Mouse (Mus musculus) stomach, postnatal 0 days (tissue): ENCODE results near the gene Slc35f5. TPM values are rescaled to one million over a fixed set of nuclear protein-coding genes. Genes with fewer than 3 reads are reported as not detected.
"Not testable (repeated sequence)": the region's sequence is repeated elsewhere in the genome, so short reads cannot be mapped to it uniquely, and the experiment has no call there.

Experiments used
- ATAC-seq: fragments of 200-750 bp; cut with Nextera tagmentation; 2 replicates; pipeline ENCODE4 v1.8.0; 2017; ENCODE audit not compliant: low FRiP score, low TSS enrichment
- DNase-seq: peaks from one replicate; pipeline ENCODE4 v3.0.0-alpha.2; 2016; ENCODE audit warnings: low spot score
- H3K27ac ChIP-seq: fragments of 300-500 bp; sonication (generic); replicated peaks from 2 replicates; pipeline ENCODE4 v1.5.1; 2014; ENCODE audit warnings: mild to moderate bottlenecking, control low read depth
- H3K27me3 ChIP-seq: fragments of 300-500 bp; sonication (generic); 2 replicates; pipeline ENCODE4 v1.6.1; 2014; ENCODE audit warnings: low read length; ENCODE audit not compliant: control insufficient read depth, insufficient read depth
- H3K36me3 ChIP-seq: fragments of 300-500 bp; sonication (generic); 2 replicates; pipeline ENCODE4 v1.6.1; 2014; ENCODE audit warnings: low read length, mixed read lengths; ENCODE audit not compliant: control insufficient read depth, insufficient read depth
- H3K4me1 ChIP-seq: fragments of 300-500 bp; sonication (generic); replicated peaks from 2 replicates; pipeline ENCODE4 v1.6.1; 2014; ENCODE audit warnings: antibody characterized with exemption; ENCODE audit not compliant: control insufficient read depth, insufficient read depth
- H3K4me2 ChIP-seq: fragments of 300-500 bp; sonication (generic); replicated peaks from 2 replicates; pipeline ENCODE4 v1.6.1; 2014; ENCODE audit warnings: low read depth, mild to moderate bottlenecking, control low read depth, moderate library complexity
- H3K4me3 ChIP-seq: fragments of 300-500 bp; sonication (generic); 2 replicates; pipeline ENCODE4 v1.5.1; 2014; ENCODE audit warnings: low read depth, low read length, control low read depth
- H3K9ac ChIP-seq: fragments of 300-500 bp; sonication (generic); 2 replicates; pipeline ENCODE4 v1.6.1; 2014; ENCODE audit warnings: mild to moderate bottlenecking, low read length, control low read depth, mixed read lengths
- H3K9me3 ChIP-seq: fragments of 300-500 bp; sonication (generic); 2 replicates; pipeline ENCODE4 v1.6.1; 2016; ENCODE audit warnings: low read length; ENCODE audit not compliant: control insufficient read depth
- CTCF ChIP-seq: IDR thresholded peaks from 2 replicates; pipeline ENCODE4 v1.5.1; 2016; ENCODE audit warnings: antibody characterized with exemption, low read depth, mild to moderate bottlenecking, moderate library complexity
- EP300 ChIP-seq: optimal IDR thresholded peaks from 2 replicates; pipeline ENCODE3; 2016; ENCODE audit warnings: antibody characterized with exemption
- WGBS: fragments of 180-500 bp; shearing (Covaris S2); extraction: QIAGEN DNeasy Blood & Tissue Kit; methylation state at CpG from one replicate; pipeline ENCODE4 v1.1.7; 2014; 5-methylcytosine and 5-hydroxymethylcytosine counted together
- polyA plus RNA-seq: library from polyadenylated mRNA; unstranded; fragments of >200 nt; fragmentation: Nextera tagmentation; extraction: Ambion mirVana; gene quantifications from 2 replicates; pipeline ENCODE4 v1.2.1, GENCODE M21; 2015

The Slc35f5 gene
- polyA plus RNA-seq, 1 experiment from 2014 or later, result 66.4 TPM

GRCm38 (mm10) chr1:125526666-125527004 lies 33.8 kb upstream of the Slc35f5 start:
- Histone ChIP-seq H3K4me1 (no peaks in the 10 kb centered on the region; the same call in 1 of the 2 replicates), H3K9ac (no peak overlapping the region), H3K27me3 (no peaks in the 10 kb centered on the region), H3K36me3 (no peaks in the 10 kb centered on the region), H3K9me3 (no peaks in the 10 kb centered on the region), H3K4me2 (0 out of 2 replicates have a peak overlapping the region, but pooled peaks have one; percentile 2), H3K4me3 (no peak overlapping the region), H3K27ac (peak overlapping the region; percentile 82)
- 76% methylated on average over 1 of the region's 1 CpGs for WGBS
- peak; percentile 95 for ATAC-seq
- TF ChIP-seq CTCF (no peak), EP300 (no peak)
- DNase-seq, result peak; percentile 39

GRCm38 (mm10) chr1:125527364-125527763 lies 33.0 kb upstream of the Slc35f5 start:
- Histone ChIP-seq H3K9me3 (no peaks in the 10 kb centered on the region), H3K9ac (no peak overlapping the region), H3K4me3 (no peak overlapping the region), H3K36me3 (no peaks in the 10 kb centered on the region), H3K4me2 (no peak overlapping the region), H3K4me1 (no peaks in the 10 kb centered on the region; the same call in 1 of the 2 replicates), H3K27ac (no peak overlapping the region; the same call in 1 of the 2 replicates), H3K27me3 (no peaks in the 10 kb centered on the region)
- 52% methylated on average over 3 of the region's 3 CpGs for WGBS
- TF ChIP-seq CTCF, result no peak
- no peak for TF ChIP-seq EP300
- DNase-seq (no peak), ATAC-seq (no peak; the same call in 1 of the 2 replicates)

- H3K27ac ChIP-seq, result peak overlapping the region; percentile 41; the same call in 1 of the 2 replicates
- H3K4me1 ChIP-seq, H3K9ac ChIP-seq, H3K9me3 ChIP-seq, H3K4me3 ChIP-seq, H3K4me2 ChIP-seq, H3K36me3 ChIP-seq, H3K27me3 ChIP-seq, DNase-seq: not testable (repeated sequence)
- ATAC-seq, result peak; percentile 69
- WGBS, result 53% methylated on average over 10 of the region's 10 CpGs
Measured at GRCm38 (mm10) chr1:125533180-125533912, 27.0 kb upstream of the Slc35f5 start.

- ATAC-seq, result no peak
- Histone ChIP-seq H3K4me2 (no peak overlapping the region), H3K36me3 (no peaks in the 10 kb centered on the region), H3K9ac (no peak overlapping the region), H3K4me1 (no peaks in the 10 kb centered on the region; the same call in 1 of the 2 replicates), H3K27me3 (no peaks in the 10 kb centered on the region), H3K27ac (no peak overlapping the region), H3K9me3 (no peaks in the 10 kb centered on the region), H3K4me3 (no peak overlapping the region)
- no peak for DNase-seq
- TF ChIP-seq EP300, result no peak
- TF ChIP-seq CTCF, result no peak
- WGBS, result 84% methylated on average over 2 of the region's 2 CpGs
Measured at GRCm38 (mm10) chr1:125537131-125537530, 23.3 kb upstream of the Slc35f5 start.

GRCm38 (mm10) chr1:125537776-125538175 lies 22.6 kb upstream of the Slc35f5 start:
- H3K4me2 ChIP-seq, result no peak overlapping the region
- H3K4me1 ChIP-seq, result peaks cover 2% of the 10 kb centered on the region; the same call in 1 of the 2 replicates
- H3K27ac ChIP-seq, result no peak overlapping the region
- no peaks in the 10 kb centered on the region for H3K9me3 ChIP-seq
- no peaks in the 10 kb centered on the region for H3K36me3 ChIP-seq
- no peak overlapping the region for H3K9ac ChIP-seq
- no peak for ATAC-seq
- no peak for TF ChIP-seq EP300
- TF ChIP-seq CTCF, result no peak
- H3K27me3 ChIP-seq, result no peaks in the 10 kb centered on the region
- 73% methylated on average over 8 of the region's 8 CpGs for WGBS
- H3K4me3 ChIP-seq, result no peak overlapping the region
- DNase-seq, result no peak

GRCm38 (mm10) chr1:125539312-125539711 lies 21.1 kb upstream of the Slc35f5 start:
- no peaks in the 10 kb centered on the region for H3K9me3 ChIP-seq
- peaks cover 2% of the 10 kb centered on the region; the same call in 1 of the 2 replicates for H3K4me1 ChIP-seq
- no peak for ATAC-seq
- 60% methylated on average over 2 of the region's 2 CpGs for WGBS
- H3K4me3 ChIP-seq, result no peak overlapping the region
- H3K4me2 ChIP-seq, result no peak overlapping the region
- H3K36me3 ChIP-seq, result no peaks in the 10 kb centered on the region
- no peak for TF ChIP-seq EP300
- no peak for TF ChIP-seq CTCF
- H3K27me3 ChIP-seq, result no peaks in the 10 kb centered on the region
- no peak for DNase-seq
- H3K9ac ChIP-seq, result no peak overlapping the region
- H3K27ac ChIP-seq, result no peak overlapping the region
